Mouse (Mus musculus) hindbrain, embryonic 15.5 days (tissue): Measurements from ENCODE around the gene Tstd1. TPM values are rescaled to one million over a fixed set of nuclear protein-coding genes. Genes with fewer than 3 reads are reported as not detected.

Experiments
- ATAC-seq: fragments of 200-750 bp; cut with Nextera tagmentation; 2 replicates; pipeline ENCODE4 v1.8.0; 2017; ENCODE audit warnings: low read depth, moderate number of reproducible peaks, moderate TSS enrichment; ENCODE audit not compliant: low FRiP score
- H3K27ac ChIP-seq: fragments of 300-500 bp; sonication (generic); replicated peaks from 2 replicates; pipeline ENCODE4 v1.5.1; 2015; ENCODE audit warnings: mild to moderate bottlenecking, inconsistent platforms
- H3K27me3 ChIP-seq: fragments of 300-500 bp; sonication (generic); 2 replicates; pipeline ENCODE4 v1.6.1; 2015; ENCODE audit warnings: control low read depth, inconsistent platforms
- H3K36me3 ChIP-seq: fragments of 300-500 bp; sonication (generic); 2 replicates; pipeline ENCODE4 v1.6.1; 2015; ENCODE audit warnings: control low read depth, inconsistent platforms
- H3K4me1 ChIP-seq: fragments of 300-500 bp; sonication (generic); replicated peaks from 2 replicates; pipeline ENCODE4 v1.6.1; 2015; ENCODE audit warnings: control low read depth, inconsistent platforms
- H3K4me2 ChIP-seq: fragments of 300-500 bp; sonication (generic); 2 replicates; pipeline ENCODE4 v1.6.1; 2015; ENCODE audit warnings: moderate library complexity, mild to moderate bottlenecking, inconsistent platforms
- H3K4me3 ChIP-seq: fragments of 300-500 bp; sonication (generic); 2 replicates; pipeline ENCODE4 v1.5.1; 2015; ENCODE audit warnings: mild to moderate bottlenecking, inconsistent platforms
- H3K9ac ChIP-seq: fragments of 300-500 bp; sonication (generic); 2 replicates; pipeline ENCODE4 v1.6.1; 2015; ENCODE audit warnings: inconsistent platforms
- H3K9me3 ChIP-seq: fragments of 300-500 bp; sonication (generic); 2 replicates; pipeline ENCODE4 v1.6.1; 2016; ENCODE audit warnings: control low read depth, inconsistent platforms
- WGBS: fragments of 180-500 bp; shearing (Covaris S2); methylation state at CpG from one replicate; pipeline ENCODE4 v1.1.7; 2015; 5-methylcytosine and 5-hydroxymethylcytosine counted together
- polyA plus RNA-seq: library from polyadenylated mRNA; unstranded; fragments of >200 nt; fragmentation: Nextera tagmentation; extraction: Ambion mirVana; gene quantifications from 2 replicates; pipeline ENCODE4 v1.2.1, GENCODE M21; 2015

The Tstd1 gene
- polyA plus RNA-seq, 1 experiment from 2014 or later: 6.6 TPM

DNA sequence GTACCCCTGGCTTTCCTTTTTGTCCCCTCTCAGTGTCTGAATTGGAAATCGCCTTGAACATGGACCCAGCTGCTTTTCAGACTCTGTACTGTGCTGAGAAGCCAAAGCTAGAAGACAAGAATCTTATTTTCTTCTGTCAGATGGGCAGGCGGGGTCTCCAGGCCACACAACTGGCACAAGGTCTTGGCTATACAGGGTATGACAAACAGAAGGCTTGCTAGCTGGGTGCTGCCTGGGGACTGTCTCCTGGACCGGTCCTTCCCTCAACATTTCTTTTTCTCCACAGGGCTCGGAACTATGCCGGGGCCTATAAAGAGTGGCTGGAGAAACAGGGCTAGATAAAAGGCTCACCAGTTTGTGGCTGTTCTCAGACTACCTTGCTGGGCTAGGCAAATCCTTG is 1.2 kb downstream of the Tstd1 start:
- H3K27me3 ChIP-seq: no peaks in the 10 kb centered on the region
- no peak overlapping the region for H3K4me3 ChIP-seq
- no peaks in the 10 kb centered on the region for H3K9me3 ChIP-seq
- no peak overlapping the region for H3K4me2 ChIP-seq
- H3K27ac ChIP-seq: peak overlapping the region; percentile 30; the same call in 1 of the 2 replicates
- WGBS: 63% methylated on average over 5 of the region's 5 CpGs
- peak; percentile 63; the same call in 1 of the 2 replicates for ATAC-seq
- H3K9ac ChIP-seq: no peak overlapping the region
- 0 out of 2 replicates have a peak, but pooled peaks cover 4% of the 10 kb centered on the region for H3K4me1 ChIP-seq
- peaks cover 52% of the 10 kb centered on the region for H3K36me3 ChIP-seq

DNA sequence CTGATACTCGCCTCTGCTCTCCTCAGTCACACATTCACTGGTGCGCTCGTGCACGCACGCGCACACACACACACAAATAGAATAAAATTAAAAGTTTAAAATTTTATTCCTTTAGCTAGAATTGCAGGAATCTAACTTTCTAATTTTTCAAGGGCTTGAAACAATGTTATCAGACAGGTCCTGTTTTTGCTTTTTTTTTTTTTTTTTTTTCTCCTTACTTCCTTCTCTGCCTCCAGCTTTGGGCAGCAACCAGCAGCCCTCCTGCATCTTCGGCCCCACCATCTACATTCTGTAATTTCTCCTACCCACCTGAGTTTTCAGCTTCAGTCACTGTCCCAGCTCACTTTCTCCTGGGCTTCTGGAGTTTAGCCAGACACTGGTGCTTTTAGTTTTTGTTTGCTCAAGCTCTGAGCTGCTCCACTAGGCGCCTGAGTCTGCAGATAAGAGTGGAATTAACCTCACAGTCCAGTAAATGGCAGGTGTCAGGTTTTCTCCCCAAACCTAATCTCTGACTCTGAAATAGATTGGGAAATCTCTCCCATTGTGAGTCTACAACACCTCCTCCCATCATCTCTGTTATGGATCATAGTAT is 3.9 kb downstream of the Tstd1 start:
- H3K4me3 ChIP-seq: no peak overlapping the region
- H3K27me3 ChIP-seq: no peaks in the 10 kb centered on the region
- no peaks in the 10 kb centered on the region for H3K9me3 ChIP-seq
- H3K4me1 ChIP-seq: 0 out of 2 replicates have a peak, but pooled peaks cover 4% of the 10 kb centered on the region
- no peak for ATAC-seq
- no peak overlapping the region for H3K9ac ChIP-seq
- no peak overlapping the region for H3K4me2 ChIP-seq
- peaks cover 29% of the 10 kb centered on the region for H3K36me3 ChIP-seq
- 91% methylated on average over 8 of the region's 8 CpGs for WGBS
- no peak overlapping the region for H3K27ac ChIP-seq

DNA sequence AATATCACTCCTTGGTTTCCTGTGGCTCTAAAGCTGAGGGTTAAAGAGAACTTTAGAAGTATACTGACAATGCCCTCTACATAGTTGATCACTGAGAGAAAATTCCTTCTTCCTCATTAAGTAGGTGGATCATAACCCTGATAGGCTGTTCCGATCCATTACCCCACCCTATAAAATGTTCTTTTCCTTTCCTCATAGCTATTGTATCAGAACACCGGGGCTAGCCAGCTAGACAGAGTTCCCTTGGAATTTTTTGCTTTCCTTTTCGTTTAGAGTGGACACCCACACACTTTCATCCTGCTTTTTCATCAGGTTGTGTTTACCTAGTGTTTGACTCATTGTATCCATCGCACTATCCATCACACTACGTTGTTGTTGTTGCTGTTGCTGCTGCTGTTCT is 6.0 kb downstream of the Tstd1 start:
- Histone ChIP-seq H3K4me3 (no peak overlapping the region), H3K4me1 (no peaks in the 10 kb centered on the region), H3K9me3 (no peaks in the 10 kb centered on the region), H3K36me3 (peaks cover 11% of the 10 kb centered on the region; the same call in 1 of the 2 replicates), H3K9ac (no peak overlapping the region), H3K27ac (no peak overlapping the region), H3K4me2 (no peak overlapping the region), H3K27me3 (no peaks in the 10 kb centered on the region)
- 77% methylated on average over 5 of the region's 5 CpGs for WGBS
- no peak for ATAC-seq

DNA sequence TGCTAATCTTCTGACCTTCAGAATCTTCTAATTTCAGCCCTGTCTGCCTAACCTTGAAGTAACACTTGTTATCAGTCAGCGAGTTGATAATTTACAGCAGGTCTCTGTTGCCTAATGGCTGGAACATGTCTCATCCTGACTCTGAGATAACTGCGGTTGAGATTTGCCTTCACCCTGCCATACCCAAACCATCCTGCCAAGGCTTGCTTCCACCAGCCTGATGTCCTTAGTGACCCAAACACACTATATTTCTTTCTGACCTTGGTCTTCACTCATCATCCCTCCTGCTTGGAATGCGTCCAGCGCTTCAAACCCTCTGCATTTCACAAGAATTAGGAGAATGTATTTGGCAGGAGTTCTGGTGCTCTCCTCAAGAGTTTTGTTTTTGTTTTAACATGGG is 6.5 kb downstream of the Tstd1 start:
- Histone ChIP-seq H3K27ac (no peak overlapping the region), H3K4me2 (no peak overlapping the region), H3K9me3 (no peaks in the 10 kb centered on the region), H3K36me3 (peaks cover 6% of the 10 kb centered on the region; the same call in 1 of the 2 replicates), H3K4me3 (no peak overlapping the region), H3K9ac (no peak overlapping the region), H3K27me3 (no peaks in the 10 kb centered on the region), H3K4me1 (no peaks in the 10 kb centered on the region)
- WGBS: 89% methylated on average over 4 of the region's 4 CpGs
- no peak for ATAC-seq

DNA sequence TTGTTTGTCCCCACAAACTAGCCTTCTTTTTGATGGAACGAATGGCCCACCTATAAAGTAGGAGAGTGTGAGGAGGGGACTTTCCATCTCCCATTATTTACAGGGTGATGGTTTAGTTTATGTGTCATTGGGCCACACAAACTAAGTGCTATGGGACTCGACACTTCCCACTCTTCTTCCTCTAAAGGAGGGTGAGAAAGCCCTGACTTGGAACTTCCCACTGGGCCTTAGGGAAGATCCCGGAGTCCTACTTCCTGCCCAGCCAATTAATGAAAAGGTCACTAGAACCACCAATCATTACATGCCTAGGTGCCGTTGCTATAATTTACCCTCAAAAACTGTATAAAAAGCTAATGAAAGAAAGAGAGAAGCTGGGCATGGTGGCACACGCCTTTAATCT is 13.5 kb downstream of the Tstd1 start:
- Histone ChIP-seq H3K9me3 (no peaks in the 10 kb centered on the region), H3K4me3 (no peak overlapping the region), H3K27me3 (peaks cover 2% of the 10 kb centered on the region; the same call in 1 of the 2 replicates), H3K27ac (no peak overlapping the region), H3K9ac (no peak overlapping the region), H3K4me2 (no peak overlapping the region), H3K4me1 (peaks cover 1% of the 10 kb centered on the region), H3K36me3 (no peaks in the 10 kb centered on the region)
- ATAC-seq: no peak
- WGBS: 83% methylated on average over 5 of the region's 5 CpGs

DNA sequence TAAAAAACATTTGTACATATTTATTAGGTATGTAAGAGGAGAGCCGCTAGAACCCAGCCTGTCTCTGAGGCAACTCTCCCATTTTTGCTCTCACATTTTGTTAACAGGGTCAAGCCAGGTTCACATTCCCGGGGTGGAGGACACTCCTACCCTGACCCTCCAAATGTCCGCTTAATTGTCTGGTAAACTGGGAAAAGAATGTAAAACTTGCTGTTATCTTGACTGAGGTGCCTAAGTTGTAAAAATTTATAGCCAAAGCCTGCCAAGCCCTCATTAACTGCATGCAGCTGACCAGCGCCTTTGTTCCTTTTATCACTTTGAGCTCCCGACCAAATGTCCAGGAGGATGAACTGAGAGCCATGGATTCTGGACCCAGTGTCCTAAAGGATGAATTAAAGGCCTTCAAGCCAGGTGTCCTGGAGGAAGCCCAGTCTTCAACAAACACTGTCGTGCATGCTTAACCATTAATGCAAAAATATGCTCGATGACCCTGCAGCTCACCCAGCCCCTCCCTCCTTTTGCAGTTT is 16.7 kb downstream of the Tstd1 start:
- 60% methylated on average over 7 of the region's 7 CpGs for WGBS
- Histone ChIP-seq H3K36me3 (no peaks in the 10 kb centered on the region), H3K4me1 (peaks cover 11% of the 10 kb centered on the region), H3K4me2 (no peak overlapping the region), H3K9ac (no peak overlapping the region), H3K4me3 (no peak overlapping the region), H3K27me3 (peaks cover 26% of the 10 kb centered on the region), H3K9me3 (no peaks in the 10 kb centered on the region), H3K27ac (no peak overlapping the region)
- no peak for ATAC-seq

DNA sequence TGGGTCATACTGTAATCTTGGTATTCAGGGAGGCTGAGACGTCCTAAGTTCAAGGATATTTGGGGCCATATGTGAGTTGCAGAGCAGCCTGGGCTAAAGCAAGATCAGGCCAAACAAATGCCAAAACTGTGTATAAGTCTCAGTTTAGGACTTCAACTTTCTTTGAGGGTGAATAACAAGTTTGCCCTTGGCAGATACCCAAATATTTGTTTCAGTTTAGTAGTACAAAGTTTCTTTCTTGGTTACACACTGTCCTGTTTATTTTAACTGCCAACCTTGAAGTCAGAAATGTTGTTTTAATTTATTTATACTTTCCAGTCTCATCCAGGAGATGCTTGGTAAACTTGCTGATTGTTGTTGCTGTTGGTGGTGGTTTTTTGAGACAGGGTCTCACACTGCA is 17.3 kb downstream of the Tstd1 start:
- no peak overlapping the region for H3K4me2 ChIP-seq
- no peak overlapping the region for H3K27ac ChIP-seq
- peaks cover 26% of the 10 kb centered on the region for H3K27me3 ChIP-seq
- no peaks in the 10 kb centered on the region for H3K36me3 ChIP-seq
- no peak for ATAC-seq
- peaks cover 14% of the 10 kb centered on the region for H3K4me1 ChIP-seq
- WGBS: 76% methylated on average over 1 of the region's 1 CpGs
- H3K4me3 ChIP-seq: no peak overlapping the region
- no peaks in the 10 kb centered on the region for H3K9me3 ChIP-seq
- no peak overlapping the region for H3K9ac ChIP-seq

DNA sequence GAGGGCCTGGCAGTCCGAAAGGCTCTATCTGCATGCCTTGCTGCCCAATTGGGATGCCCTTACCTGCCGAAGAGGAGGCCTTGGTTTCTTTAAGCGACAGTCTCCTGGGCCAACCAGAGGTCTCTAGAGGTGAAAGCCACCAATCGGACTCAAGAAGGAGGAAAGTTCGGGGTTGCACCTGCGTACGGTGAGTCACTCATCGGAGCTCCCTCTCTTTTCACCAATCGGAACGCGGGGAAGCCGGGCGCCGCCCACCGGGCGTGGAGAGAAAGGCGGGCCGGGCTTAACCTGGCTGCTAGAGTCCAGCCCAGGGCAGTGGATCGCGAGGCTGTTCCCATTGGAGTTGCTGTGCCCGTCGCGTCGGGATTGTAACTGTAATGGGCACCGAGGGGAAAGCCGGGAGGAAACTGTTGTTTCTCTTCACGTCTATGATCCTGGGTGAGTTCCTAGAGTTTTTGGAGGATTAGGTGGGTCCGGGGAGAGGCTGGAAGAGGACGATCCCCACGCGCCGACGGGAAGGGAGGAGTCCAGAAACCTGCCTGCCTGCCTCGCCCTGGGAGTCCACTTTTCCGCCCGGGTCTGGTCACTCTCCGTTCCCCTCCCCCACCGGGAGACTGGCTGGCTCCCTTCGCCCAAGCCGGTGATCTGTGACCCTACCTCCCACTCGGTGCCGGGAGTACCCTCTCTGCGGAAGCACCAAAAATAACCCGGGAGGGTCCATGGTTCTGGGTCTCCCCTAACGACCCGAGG is 18.8 kb downstream of the Tstd1 start, which contains the start of gene F11r:
Gene F11r (plus strand): TSS at position 272 of the 750 bp plus-strand sequence.
- H3K27me3 ChIP-seq: peaks cover 26% of the 10 kb centered on the region
- 0 out of 2 replicates have a peak within 1 kb of the TSS, but pooled peaks have one; percentile 14 for H3K27ac ChIP-seq
- peak within 1 kb of the TSS; percentile 44 for H3K4me3 ChIP-seq
- 1% methylated on average over 43 of the region's 46 CpGs for WGBS
- H3K9me3 ChIP-seq: no peaks in the 10 kb centered on the region
- H3K36me3 ChIP-seq: no peaks in the 10 kb centered on the region
- peak within 1 kb of the TSS; percentile 24 for H3K9ac ChIP-seq
- peak; percentile 80 for ATAC-seq
- peak within 1 kb of the TSS; percentile 64 for H3K4me2 ChIP-seq
- peaks cover 14% of the 10 kb centered on the region for H3K4me1 ChIP-seq

DNA sequence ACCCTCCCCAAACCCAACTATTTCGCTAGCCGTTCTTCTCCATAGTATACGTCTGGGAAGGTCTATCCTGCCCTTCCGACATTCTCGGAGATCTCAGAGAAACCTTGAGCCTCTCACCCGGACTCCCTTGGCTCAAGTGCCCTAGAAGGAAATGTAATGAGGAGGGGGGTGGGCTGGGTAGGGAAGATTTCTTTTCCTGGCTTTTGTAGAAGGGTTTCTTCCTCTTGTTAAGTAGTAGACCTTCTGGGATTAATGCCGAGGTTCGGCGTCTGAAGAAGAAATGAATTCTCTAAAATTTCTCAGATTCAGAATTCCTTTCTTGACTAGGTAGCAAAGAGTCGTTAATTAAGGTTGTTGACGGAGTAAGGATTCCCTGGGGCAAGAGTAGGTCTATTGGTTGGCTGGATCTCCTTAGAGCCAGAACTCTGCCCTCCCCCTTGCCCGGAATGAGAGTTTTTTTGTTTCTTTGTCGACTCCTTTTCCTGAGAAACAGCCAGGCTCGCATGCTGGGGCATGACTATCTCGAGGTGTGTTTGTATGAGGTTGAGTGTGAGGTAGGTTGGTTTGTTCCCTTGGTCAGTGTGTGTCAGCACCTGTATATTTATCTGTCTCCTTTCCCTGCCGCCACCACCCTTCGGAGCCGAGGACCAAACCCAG is 19.5 kb downstream of the Tstd1 start:
- Histone ChIP-seq H3K36me3 (no peaks in the 10 kb centered on the region), H3K4me3 (peak overlapping the region; percentile 44), H3K4me1 (peaks cover 14% of the 10 kb centered on the region), H3K4me2 (peak overlapping the region; percentile 64), H3K27me3 (peaks cover 26% of the 10 kb centered on the region), H3K9me3 (no peaks in the 10 kb centered on the region), H3K27ac (0 out of 2 replicates have a peak overlapping the region, but pooled peaks have one; percentile 14), H3K9ac (peak overlapping the region; percentile 24)
- no peak for ATAC-seq
- 8% methylated on average over 18 of the region's 18 CpGs for WGBS

DNA sequence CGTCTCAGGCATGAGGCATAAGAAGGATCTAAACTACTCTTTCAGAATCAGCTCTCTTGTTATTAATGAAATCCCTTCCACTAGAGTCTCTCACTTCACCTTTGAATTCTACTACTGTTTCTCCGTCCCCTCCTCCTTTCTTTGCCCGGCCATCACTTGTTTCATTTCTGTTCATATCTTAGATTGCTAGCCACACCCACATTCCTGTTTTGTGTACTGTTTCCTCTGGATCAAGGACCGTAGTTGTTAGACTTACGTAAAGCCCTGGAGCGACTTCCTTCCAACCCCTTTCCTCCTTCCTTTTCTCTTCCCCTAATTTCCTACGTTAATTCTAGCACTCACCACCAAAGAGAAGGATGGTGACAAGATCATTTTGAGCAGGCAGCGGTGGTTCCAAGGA is 20.4 kb downstream of the Tstd1 start:
- no peak for ATAC-seq
- H3K9ac ChIP-seq: no peak overlapping the region
- H3K4me3 ChIP-seq: peak overlapping the region; percentile 44; the same call in 1 of the 2 replicates
- H3K27me3 ChIP-seq: peaks cover 26% of the 10 kb centered on the region
- peak overlapping the region; percentile 64 for H3K4me2 ChIP-seq
- no peak overlapping the region for H3K27ac ChIP-seq
- no peaks in the 10 kb centered on the region for H3K9me3 ChIP-seq
- no peaks in the 10 kb centered on the region for H3K36me3 ChIP-seq
- WGBS: 63% methylated on average over 8 of the region's 8 CpGs
- H3K4me1 ChIP-seq: peaks cover 14% of the 10 kb centered on the region

DNA sequence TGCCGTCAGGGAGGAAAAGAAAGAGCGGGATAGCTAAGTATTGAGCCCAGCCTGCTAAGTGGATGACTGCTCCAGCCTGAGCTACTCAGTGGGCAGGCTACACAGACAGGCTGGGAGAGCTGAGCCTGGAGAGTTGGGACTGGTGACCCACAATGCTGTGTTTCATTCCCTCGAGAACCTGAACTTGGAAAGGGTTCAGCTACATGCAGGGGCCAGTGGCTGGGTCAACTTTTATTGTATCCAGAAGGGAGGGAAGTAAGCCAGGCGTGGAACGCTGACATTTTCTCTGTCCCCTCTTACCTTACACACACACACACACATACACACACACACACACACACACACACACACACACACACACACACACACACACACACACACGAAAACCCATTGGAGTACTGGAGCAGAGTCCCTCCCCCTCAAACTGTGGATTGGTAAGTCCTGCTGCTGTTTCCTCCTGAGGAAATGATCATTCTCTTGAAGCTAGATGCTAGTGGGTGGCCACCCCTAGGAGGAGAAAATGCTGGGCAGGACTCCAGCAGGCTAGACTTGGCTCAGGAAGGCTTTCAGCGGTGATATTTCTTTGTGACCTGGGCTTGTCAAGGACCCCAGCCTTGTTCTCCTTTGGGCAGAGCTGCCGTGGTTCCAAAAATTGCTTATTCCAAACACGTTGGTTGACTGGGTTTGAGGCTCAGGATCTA is 21.5 kb downstream of the Tstd1 start:
- no peaks in the 10 kb centered on the region for H3K36me3 ChIP-seq
- H3K9ac ChIP-seq: no peak overlapping the region
- peaks cover 26% of the 10 kb centered on the region for H3K27me3 ChIP-seq
- no peak overlapping the region for H3K4me3 ChIP-seq
- H3K27ac ChIP-seq: peak overlapping the region; percentile 45
- no peaks in the 10 kb centered on the region for H3K9me3 ChIP-seq
- WGBS: 36% methylated on average over 9 of the region's 9 CpGs
- ATAC-seq: 0 out of 2 replicates have a peak, but pooled peaks have one; percentile 25
- H3K4me1 ChIP-seq: peaks cover 14% of the 10 kb centered on the region
- 0 out of 2 replicates have a peak overlapping the region, but pooled peaks have one; percentile 23 for H3K4me2 ChIP-seq
